Mouse (Mus musculus) embryonic facial prominence, embryonic 11.5 days (tissue): ENCODE data around the gene E030018B13Rik. TPM values are rescaled to one million over a fixed set of nuclear protein-coding genes. Genes with fewer than 3 reads are reported as not detected.
A peak's percentile ranks its signal among the peaks of the same experiment; 100 is the strongest.

Experiments used
- ATAC-seq: fragments of 200-750 bp; cut with Nextera tagmentation; replicated peaks from 2 replicates; pipeline ENCODE4 v1.8.0; 2017; ENCODE audit warnings: low read depth; ENCODE audit not compliant: insufficient number of reproducible peaks, low FRiP score, low TSS enrichment
- DNase-seq: peaks from one replicate; pipeline ENCODE4 v3.0.0-alpha.2; 2015; ENCODE audit warnings: low spot score
- H3K27ac ChIP-seq: fragments of 300-500 bp; sonication (generic); replicated peaks from 2 replicates; pipeline ENCODE4 v1.5.1; 2014; ENCODE audit warnings: mild to moderate bottlenecking, low read depth, low read length, control low read depth
- H3K27me3 ChIP-seq: fragments of 300-500 bp; sonication (generic); 2 replicates; pipeline ENCODE4 v1.6.1; 2014; ENCODE audit warnings: mild to moderate bottlenecking, low read length, moderate library complexity, mixed read lengths; ENCODE audit not compliant: control insufficient read depth, insufficient read depth
- H3K36me3 ChIP-seq: fragments of 300-500 bp; sonication (generic); replicated peaks from 2 replicates; pipeline ENCODE4 v1.6.1; 2014; ENCODE audit warnings: low read depth, mild to moderate bottlenecking, low read length, moderate library complexity, mixed read lengths; ENCODE audit not compliant: control insufficient read depth, insufficient read depth
- H3K4me1 ChIP-seq: fragments of 300-500 bp; sonication (generic); 2 replicates; pipeline ENCODE4 v1.6.1; 2014; ENCODE audit warnings: low read length, mixed read lengths; ENCODE audit not compliant: control insufficient read depth, insufficient read depth
- H3K4me2 ChIP-seq: fragments of 300-500 bp; sonication (generic); 2 replicates; pipeline ENCODE4 v1.6.1; 2014; ENCODE audit warnings: low read depth, mild to moderate bottlenecking, control low read depth, low read length, moderate library complexity
- H3K4me3 ChIP-seq: fragments of 300-500 bp; sonication (generic); 2 replicates; pipeline ENCODE4 v1.5.1; 2014; ENCODE audit warnings: low read depth, low read length, control low read depth
- H3K9ac ChIP-seq: fragments of 300-500 bp; sonication (generic); replicated peaks from 2 replicates; pipeline ENCODE4 v1.6.1; 2014; ENCODE audit warnings: mild to moderate bottlenecking, control low read depth, low read length
- H3K9me3 ChIP-seq: fragments of 300-500 bp; sonication (generic); replicated peaks from 2 replicates; pipeline ENCODE4 v1.6.1; 2016; ENCODE audit warnings: mild to moderate bottlenecking, low read length, inconsistent platforms, mixed read lengths; ENCODE audit not compliant: control insufficient read depth
- WGBS: fragments of 180-500 bp; shearing (Covaris S2); extraction: QIAGEN DNeasy Blood & Tissue Kit; methylation state at CpG from one replicate; pipeline ENCODE4 v1.1.7; 2014; 5-methylcytosine and 5-hydroxymethylcytosine counted together
- polyA plus RNA-seq: library from polyadenylated mRNA; unstranded; fragments of >200 nt; fragmentation: Nextera tagmentation; extraction: Ambion mirVana; gene quantifications from 2 replicates; pipeline ENCODE4 v1.2.1, GENCODE M21; 2014

The E030018B13Rik gene
- polyA plus RNA-seq, 1 experiment from 2014 or later, result not detected

GRCm38 (mm10) chr7:63913724-63914692 lies 2.6 kb upstream of the E030018B13Rik start:
- WGBS, result 52% methylated on average over 10 of the region's 10 CpGs
- no peaks in the 10 kb centered on the region for H3K27me3 ChIP-seq
- H3K4me3 ChIP-seq, result no peak overlapping the region
- ATAC-seq (0 out of 2 replicates have a peak, but pooled peaks have one; percentile 39), DNase-seq (no peak)
- no peak overlapping the region for H3K9ac ChIP-seq
- no peak overlapping the region for H3K4me2 ChIP-seq
- H3K36me3 ChIP-seq, result no peaks in the 10 kb centered on the region
- H3K27ac ChIP-seq, result no peak overlapping the region
- no peaks in the 10 kb centered on the region for H3K9me3 ChIP-seq
- peaks cover 2% of the 10 kb centered on the region; the same call in 1 of the 2 replicates for H3K4me1 ChIP-seq

GRCm38 (mm10) chr7:63914891-63915290 lies 1.8 kb upstream of the E030018B13Rik start:
- Histone ChIP-seq H3K9me3 (no peaks in the 10 kb centered on the region), H3K4me1 (peaks cover 2% of the 10 kb centered on the region; the same call in 1 of the 2 replicates), H3K9ac (no peak overlapping the region), H3K4me3 (no peak overlapping the region), H3K4me2 (no peak overlapping the region), H3K36me3 (no peaks in the 10 kb centered on the region), H3K27ac (no peak overlapping the region), H3K27me3 (no peaks in the 10 kb centered on the region)
- ATAC-seq, result no peak
- no peak for DNase-seq
- 94% methylated on average over 2 of the region's 2 CpGs for WGBS

DNA sequence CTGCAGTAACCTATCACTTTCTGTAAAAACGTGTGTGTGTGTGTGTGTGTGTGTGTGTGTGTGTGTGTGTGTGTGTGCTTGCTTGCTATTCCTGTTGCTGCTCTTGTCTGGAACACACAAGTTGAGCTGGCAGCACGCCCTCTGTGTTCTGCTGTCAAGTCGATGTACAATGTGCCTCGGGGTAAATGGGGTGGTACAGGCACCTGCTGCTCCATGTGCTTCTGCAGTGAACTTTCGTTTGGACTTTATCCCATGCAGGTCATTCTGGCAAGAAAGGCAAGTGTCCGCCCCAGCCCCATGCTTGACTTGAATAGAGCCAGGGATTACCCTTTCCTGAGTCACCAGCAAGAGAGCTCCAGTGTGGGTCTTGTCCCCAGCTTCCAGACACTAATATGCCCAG lies 1.0 kb downstream of the E030018B13Rik start:
- Histone ChIP-seq H3K4me1 (no peaks in the 10 kb centered on the region), H3K27ac (no peak overlapping the region), H3K36me3 (no peaks in the 10 kb centered on the region), H3K9me3 (no peaks in the 10 kb centered on the region), H3K4me3 (no peak overlapping the region), H3K9ac (no peak overlapping the region), H3K27me3 (no peaks in the 10 kb centered on the region), H3K4me2 (no peak overlapping the region)
- DNase-seq (no peak), ATAC-seq (no peak)
- WGBS, result 77% methylated on average over 6 of the region's 6 CpGs

DNA sequence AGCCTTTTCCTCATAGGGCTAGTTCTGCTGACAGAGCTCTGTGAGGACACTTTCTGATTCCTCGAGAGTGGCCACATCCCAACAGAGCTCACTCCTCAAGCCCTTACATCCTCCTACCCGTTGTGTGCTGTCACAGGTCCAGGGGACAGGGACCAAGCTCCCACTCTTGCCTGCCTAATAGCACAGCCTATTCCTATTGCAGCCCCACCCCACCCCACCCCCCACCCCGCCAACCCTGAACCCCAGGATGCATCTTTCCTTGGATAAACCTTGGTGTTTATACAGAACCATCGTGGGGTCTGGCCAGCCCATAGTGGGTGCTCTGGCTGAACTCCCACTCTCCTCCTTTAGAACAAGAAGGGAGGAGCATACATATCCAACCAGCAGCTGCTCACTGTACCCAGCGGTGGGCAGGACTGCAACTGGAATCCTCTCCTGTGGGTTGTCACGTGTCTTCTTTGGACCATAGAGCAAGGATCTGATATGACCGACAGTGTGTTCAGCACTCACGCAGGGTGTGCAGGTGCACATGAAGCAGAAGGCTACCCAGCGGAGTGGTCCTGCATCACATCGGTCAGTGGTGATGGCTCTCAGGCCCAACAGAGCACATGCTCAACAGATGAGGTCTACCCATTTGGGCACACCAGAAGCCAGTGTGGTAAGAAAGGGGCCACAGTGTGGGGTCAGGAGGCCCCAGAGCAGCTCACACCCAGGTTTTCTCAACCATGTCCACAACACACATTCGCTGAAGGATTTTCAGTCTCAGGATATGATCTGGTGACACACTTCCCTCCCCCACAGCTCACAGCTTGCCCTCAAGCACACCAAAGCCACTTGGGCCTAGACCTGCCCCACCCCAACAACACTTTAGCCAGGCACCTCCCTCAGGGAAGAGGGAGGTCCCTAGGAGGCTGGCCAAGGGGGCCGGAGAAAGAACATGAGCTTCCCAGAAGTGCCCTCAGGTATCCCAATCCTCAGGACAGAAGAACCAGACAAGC lies 2.4 kb downstream of the E030018B13Rik start:
- WGBS, result 90% methylated on average over 12 of the region's 12 CpGs

GRCm38 (mm10) chr7:63921909-63922562 lies 5.4 kb downstream of the E030018B13Rik start:
- DNase-seq, result no peak

More for the DNA sequence above, 2.4 kb downstream of the E030018B13Rik start:
- Histone ChIP-seq H3K4me2 (no peak overlapping the region), H3K4me1 (no peaks in the 10 kb centered on the region), H3K9ac (no peak overlapping the region), H3K27ac (no peak overlapping the region), H3K36me3 (no peaks in the 10 kb centered on the region), H3K9me3 (no peaks in the 10 kb centered on the region), H3K4me3 (no peak overlapping the region), H3K27me3 (no peaks in the 10 kb centered on the region)
- DNase-seq (no peak), ATAC-seq (no peak)

DNA sequence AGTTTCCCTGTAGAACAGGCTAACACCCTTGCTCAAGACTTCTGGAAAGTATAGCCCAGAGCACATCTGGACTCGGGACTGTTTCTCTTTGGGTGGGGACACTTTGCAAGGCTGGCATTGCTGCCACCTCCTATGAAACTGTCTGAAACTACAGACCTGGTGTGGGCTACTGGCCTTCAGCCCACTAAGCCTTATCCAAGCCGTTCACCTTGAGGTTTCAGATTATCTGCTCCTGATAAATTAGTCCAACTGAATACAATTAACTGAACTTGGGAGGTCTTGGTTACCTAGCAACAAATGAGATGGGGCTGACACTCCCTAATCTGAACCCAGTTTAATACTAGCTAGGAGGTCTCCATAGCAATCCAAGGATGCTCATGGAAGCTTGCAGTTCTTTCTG lies 5.9 kb downstream of the E030018B13Rik start:
- 69% methylated on average over 2 of the region's 2 CpGs for WGBS
- Histone ChIP-seq H3K27me3 (no peaks in the 10 kb centered on the region), H3K9ac (no peak overlapping the region), H3K36me3 (no peaks in the 10 kb centered on the region), H3K27ac (no peak overlapping the region), H3K4me1 (peaks cover 3% of the 10 kb centered on the region; the same call in 1 of the 2 replicates), H3K9me3 (no peaks in the 10 kb centered on the region), H3K4me3 (no peak overlapping the region), H3K4me2 (no peak overlapping the region)
- DNase-seq (no peak), ATAC-seq (no peak)

More at GRCm38 (mm10) chr7:63921909-63922562, 5.4 kb downstream of the E030018B13Rik start:
- 71% methylated on average over 8 of the region's 8 CpGs for WGBS
- Histone ChIP-seq H3K27ac (no peak overlapping the region), H3K9ac (no peak overlapping the region), H3K4me1 (peaks cover 3% of the 10 kb centered on the region; the same call in 1 of the 2 replicates), H3K9me3 (no peaks in the 10 kb centered on the region), H3K27me3 (no peaks in the 10 kb centered on the region), H3K4me2 (no peak overlapping the region), H3K4me3 (no peak overlapping the region), H3K36me3 (no peaks in the 10 kb centered on the region)
- no peak for ATAC-seq

DNA sequence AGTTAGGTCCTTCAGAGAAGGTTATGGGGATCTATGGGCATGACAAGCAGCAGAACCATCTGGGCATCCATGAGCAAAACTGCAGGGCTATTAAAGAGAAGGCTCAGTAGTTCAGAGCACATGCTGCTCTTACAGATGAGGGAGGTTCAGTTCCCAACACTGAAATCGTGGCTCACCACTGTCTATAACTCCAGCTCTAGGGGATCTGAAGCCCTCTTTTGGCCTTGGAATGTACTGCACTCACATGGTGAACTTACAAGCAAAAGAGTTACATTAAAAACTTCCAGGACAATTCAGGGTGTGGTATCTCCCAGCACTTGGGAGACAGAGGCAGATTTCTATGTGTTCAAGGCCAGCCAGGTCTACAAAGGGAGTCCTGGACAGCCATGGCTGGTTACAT lies 6.3 kb downstream of the E030018B13Rik start:
- DNase-seq, result no peak
- H3K9ac ChIP-seq, result no peak overlapping the region
- no peak for ATAC-seq
- no peaks in the 10 kb centered on the region for H3K27me3 ChIP-seq
- H3K4me2 ChIP-seq, result no peak overlapping the region
- no peaks in the 10 kb centered on the region for H3K9me3 ChIP-seq
- 87% methylated on average over 1 of the region's 1 CpGs for WGBS
- H3K4me3 ChIP-seq, result no peak overlapping the region
- peaks cover 3% of the 10 kb centered on the region; the same call in 1 of the 2 replicates for H3K4me1 ChIP-seq
- H3K36me3 ChIP-seq, result no peaks in the 10 kb centered on the region
- no peak overlapping the region for H3K27ac ChIP-seq
